Mouse (Mus musculus): Measurements from ENCODE around the gene Gm26620.
A peak's percentile ranks its signal among the peaks of the same experiment; 100 is the strongest.

Gm26620 gene

DNA sequence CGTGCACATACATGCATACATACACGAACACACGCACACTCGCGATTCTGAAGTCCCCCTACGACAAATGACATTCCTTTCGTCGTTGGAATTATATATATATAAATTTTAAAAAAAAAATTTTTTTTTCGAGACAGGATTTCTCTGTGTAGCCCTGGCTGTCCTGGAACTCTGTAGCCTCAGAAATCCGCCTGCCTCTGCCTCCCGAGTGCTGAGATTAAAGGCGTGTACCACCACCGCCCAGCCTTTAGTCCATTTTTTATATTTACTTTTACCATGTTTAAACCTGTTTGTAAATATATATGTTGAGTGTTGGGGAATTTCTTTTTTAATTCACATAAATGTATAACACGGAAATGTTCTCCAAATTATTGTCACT is 16.0 kb upstream of the Gm26620 start:
- DNase-seq (ENCODE audit: low read depth), result no peak

DNA sequence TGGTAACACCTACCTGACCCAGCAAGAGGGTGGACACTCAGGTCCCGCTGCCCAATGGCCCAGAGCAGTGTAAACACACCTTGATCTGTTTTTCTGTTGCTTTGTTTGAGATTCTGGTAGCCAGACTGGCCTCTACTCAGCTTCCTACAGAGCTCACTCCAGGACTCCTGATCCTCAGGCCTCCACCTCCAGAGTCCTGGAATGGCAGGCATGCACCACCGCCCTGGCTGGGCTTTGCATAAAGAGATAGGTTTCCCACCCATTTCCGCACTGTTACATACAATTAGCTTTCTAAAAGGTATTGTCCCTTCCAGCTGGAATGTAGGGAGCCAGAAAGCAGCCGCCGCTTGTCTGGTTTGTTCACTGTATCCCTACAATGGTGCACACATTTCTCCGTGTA is 13.5 kb upstream of the Gm26620 start:
- no peak for DNase-seq (ENCODE audit: low read depth)

DNA sequence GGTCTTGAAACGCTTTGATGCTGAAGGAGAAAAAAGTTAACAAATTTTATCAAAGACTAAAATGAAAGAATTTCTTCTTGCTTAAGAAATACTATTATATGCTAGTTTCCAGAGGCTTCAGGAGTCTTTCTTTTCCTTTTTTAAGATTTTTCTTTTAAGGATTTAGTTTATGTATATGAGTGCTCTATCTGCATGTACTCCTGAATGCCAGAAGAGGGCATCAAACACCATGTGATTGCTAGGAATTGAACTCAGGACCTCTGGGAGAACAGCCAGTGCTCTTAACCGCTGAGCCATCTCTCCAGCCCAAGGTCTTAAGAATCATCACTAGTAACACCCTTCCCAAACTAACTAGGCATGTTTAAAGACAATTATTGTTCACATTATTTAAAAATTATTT is 12.9 kb upstream of the Gm26620 start:
- DNase-seq (ENCODE audit: low read depth), result no peak

DNA sequence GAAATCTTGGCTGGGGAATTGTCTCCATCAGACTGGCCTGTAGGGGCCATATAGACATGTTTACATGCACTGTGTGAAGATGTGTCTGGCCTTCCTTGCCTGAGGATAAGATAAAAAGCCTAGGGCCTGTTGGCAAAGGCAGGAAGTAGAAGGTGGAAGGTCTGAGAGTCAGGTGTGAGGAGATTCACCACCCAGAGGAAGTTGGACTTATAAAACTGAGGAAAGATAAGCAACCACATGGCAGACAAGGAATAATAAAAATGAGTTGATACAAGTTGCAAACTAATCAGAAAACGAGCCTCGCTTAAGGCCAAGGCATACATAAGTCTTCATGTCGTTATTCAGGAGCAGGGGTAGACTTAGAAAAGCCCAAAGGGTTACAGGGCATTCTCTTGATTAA is 9.2 kb upstream of the Gm26620 start:
- DNase-seq (ENCODE audit: low read depth), result no peak

DNA sequence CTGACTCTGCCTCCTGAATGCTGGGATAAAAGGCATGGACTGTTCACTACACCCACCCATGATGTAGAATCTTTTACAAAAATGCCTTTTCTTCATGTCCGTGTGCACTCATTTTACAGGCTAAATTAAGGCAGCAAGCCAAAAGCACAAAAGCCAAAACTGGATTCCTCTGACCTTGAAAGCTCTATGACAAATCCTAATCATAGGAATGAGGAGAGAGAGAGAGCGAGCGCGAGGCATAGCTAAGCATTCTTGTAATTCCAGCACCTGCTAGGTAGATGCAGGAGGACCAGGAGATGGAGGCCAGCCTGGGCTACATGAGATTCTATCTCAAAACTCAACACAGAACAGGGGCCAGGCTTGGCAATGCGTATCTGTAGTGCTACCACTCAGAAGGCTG is 8.0 kb upstream of the Gm26620 start:
- DNase-seq (ENCODE audit: low read depth), result no peak

DNA sequence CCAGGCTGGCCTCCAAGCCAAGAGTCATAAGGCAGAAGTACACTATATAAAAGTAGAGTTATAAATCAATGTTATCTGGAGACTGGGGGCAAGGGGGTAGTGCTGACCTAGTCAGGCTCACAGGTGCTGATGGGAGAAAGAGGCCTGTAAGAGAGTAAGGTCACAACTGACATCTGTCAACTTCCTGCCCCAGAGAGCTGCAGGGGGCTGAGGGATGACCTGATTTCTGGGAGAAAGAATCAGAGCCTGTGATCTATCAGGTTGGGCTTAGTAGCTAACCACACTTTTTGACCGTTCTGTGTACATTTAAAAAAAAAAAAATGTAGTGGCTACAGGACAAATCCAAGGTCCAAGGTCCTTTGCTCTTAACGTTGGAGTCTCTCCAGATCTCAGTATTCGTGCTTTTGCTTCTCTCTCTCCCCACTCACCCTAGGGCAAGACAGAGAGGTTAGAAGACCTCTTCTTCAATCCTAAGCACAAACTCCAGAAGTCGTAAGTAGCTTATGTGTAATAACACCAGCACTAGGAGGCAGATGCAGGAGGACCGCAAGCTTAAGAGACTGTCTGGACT is 1.9 kb upstream of the Gm26620 start:
- DNase-seq (ENCODE audit: low read depth), result no peak

DNA sequence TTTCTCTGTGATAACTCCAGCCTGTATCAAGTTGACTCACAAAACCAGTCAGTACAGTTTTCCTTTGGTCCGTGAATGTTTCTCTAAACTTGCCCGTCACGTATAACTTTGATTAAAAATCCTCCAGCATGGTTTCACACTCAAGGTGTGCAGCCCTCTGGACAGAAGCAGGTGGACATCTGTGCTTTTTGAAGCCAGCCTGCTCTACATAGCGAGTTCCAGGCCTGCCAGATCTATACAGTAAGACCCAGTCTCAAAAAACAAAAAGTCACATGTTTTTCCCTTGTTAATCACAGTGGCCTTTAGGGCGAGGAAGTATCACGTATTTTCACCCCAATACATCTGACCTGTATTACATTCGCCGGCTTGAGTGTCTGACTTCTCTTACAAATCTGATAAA is 475 bp upstream of the Gm26620 start:
- no peak for DNase-seq (ENCODE audit: low read depth)

DNA sequence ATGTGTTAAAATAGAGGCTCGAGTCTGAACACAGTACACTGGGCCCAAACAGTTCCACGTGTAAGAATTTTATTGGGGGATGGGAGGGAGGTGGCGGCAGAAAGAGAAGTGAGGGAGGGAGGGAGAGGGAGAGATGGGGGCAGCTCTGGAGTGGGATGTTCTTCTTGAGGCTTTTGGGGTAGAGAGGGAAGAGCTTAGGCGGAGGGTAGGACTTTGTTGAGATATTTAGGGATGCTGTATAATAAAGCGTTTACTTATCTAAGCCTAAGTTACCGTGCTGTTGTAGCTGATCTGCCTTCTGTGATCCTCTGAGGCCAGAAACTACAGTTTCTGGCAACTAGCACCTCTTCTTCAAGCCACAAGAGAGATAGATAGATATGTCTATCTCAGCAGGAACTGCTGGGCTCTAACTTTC is 1.2 kb downstream of the Gm26620 start:
- DNase-seq (ENCODE audit: low read depth), result no peak

DNA sequence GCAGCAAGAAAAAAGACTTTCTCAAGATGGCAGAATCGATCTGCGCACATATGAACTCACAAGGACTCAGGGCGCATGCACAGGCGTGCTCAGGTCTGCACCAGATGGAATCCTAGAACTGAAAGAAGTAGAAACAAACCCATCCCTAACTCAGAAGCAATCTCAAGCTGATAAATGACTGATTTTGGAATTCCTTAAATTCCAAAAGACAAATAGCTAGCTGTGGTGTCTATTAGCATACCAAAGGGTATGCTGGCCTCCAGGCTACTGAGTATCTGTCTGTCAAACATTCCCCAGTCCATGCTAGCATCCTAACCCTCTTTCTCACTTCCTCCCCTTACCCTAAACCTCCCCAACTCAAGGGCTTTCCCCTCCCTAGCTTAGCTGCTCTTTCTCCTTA is 4.4 kb downstream of the Gm26620 start:
- no peak for DNase-seq (ENCODE audit: low read depth)

DNA sequence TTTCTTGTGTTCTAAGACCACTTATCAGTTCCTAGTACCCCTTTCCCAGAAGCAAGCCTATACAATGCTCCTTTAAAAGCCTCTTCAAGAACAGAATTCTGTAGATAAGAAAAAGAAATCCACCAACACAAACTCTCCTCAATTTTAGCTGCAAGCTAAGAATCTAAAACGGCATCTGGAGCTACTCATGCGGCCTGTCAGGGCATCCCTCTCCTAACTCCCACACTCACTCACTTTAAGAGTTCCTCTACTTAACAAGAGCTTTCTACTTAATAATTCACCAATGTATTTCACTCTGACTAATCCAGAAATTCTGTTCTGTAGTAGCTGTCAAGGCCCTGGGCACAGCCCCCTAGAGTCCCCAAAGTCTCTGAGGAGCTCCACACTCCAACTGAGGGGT is 6.8 kb downstream of the Gm26620 start:
- no peak for DNase-seq (ENCODE audit: low read depth)

DNA sequence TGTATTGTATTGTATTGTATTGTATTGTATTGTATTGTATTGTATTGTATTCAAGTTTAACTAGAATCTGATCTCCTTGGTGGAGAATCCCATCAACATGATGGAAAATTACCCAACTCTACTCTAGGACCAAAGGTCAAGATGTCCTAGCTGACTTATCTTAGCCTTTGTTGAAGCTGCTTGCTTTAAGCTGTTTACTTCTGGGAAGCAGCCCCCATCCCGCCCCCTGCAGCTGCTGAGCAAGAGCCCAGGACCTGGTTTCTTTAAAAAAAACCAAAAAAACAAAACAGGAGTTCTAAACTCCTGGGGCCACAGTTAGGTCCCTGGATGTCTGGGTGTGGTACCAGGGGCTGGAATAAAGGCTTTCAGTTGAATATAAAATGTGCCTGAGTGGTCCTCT is 7.4 kb downstream of the Gm26620 start:
- no peak for DNase-seq (ENCODE audit: low read depth)

DNA sequence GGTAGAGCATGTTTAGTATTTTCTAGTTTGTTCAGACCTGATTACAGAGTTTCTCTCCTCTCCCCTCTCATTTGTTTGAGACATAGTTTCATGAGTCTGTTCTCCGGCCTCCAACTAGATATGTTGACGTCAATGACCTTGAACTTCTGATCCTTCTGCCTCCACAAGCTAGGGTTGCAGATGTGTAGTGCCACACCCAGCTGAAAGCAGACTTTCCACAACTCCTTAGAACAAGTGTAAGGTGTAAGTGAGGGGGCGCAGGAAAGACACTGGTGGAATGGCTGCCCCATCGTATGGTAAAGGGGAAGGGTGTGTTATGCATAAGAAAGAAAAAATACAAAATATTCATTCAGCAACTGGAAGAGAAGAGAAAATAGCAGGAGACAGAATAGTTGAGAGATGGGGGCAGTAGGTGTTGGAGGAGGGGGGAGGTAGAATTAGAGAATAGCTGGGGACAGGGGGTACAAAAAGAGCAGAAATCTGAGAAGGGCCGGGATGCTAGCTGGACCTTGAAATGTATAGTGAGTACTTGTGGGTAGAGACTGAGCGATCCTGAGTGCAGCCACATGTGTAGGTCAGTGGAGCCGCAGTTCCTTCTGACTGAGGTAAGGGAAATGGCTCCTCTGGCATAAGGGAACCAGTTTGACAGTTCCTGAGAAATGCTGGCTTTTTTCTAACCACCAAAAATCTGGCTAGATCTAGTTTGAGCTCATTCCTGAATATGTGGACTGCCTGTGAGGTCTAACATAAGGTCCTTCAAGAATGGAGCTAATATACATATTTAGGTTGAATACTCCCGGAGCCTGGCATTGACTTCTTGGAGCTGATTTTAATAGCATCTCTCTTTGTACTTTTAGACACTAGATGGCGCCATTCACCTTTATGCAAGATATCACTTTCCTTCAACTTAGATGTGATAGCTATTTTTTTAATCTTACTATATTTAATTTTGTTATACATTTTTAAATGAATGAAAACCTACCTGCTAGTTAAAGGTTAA is 10.0 kb downstream of the Gm26620 start:
- no peak for DNase-seq (ENCODE audit: low read depth)

DNA sequence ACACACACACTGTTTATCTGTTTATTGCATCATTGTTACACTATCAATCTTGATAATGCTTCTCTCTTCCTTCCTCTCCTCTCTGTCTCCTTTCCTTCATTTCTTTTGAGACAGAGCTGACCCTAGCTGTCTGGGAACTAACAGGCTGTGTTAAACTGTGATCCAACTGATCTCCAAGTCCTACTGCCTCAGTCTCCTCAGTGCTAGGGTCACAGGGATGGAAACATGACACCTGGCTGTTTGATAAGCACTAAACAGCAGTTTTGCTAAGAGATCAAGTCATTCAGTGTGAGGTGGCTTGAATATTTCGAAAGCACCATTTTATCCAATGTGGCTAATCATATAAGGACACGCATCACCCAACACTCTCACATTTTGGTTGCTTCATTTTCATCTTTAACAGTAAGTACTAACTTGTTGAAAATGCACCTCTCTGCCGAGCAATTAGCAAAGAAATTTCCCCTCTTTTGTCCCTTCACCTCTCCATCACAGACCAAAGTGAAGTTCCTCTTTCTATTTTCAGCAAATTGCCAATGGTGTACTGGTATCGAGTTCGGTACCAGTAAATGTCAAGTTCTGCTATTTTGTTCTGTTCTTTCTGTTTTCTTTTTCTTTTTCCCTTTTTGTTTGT is 11.9 kb downstream of the Gm26620 start:
- DNase-seq (ENCODE audit: low read depth), result no peak

DNA sequence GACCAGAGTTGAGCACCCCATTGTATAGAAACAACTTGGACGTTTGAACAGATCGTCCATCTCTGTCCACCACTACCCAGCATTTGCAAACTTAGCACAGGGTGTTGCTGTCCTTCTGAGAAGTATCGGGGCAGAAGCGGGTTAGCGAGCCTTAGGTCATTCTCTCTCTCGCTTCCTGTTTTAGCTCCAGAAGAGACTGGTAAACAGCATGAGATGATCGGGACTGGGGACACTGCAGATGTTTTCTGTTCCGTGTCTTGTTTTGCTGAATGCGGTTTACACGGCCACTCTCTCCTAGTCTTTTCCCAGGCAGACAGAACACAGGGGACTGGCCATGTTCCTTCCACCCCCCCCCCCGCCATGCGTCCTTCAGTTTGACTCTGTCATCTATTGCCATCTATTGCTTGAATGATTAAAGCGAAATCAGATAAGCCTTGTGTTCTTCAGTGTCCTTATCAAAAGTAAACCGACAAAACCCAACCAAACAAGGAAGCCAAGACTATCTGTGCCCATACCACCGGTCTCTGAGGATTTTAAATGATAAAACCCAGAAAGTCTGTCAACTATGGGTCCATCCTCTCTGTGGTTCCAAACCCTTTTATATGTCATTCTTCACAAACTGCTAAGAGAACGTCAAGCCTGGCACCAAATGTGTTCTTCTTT is 13.7 kb downstream of the Gm26620 start:
- DNase-seq (ENCODE audit: low read depth), result no peak

DNA sequence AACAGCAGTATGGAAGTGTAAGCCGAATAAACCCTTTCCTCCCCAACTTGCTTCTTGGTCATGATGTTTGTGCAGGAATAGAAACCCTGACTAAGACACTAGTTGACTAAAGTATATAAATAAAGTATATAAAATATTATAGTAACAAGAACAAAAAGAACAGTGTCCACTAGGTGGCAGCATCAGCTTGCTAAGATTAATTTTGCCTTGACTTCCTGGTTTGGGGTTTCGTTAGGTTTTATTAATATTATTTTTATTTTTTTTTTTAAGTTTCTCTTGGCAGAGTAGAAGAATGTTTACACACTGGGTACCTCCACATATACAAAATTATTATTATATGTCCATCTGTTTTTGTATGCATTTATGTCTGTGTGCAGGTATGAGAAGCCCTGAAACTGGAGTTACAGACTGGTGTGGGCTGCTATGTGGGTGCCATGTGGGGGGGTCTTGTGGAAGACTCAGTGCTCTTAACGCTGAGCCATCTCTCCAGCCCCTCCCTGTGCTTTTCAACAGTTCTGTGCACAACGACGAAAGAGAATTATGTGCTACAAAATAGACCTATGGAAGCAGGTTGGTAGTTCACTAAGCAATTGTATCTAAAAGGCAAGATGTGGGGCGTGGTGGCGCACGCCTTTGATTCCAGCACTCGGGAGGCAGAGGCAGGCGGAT is 16.1 kb downstream of the Gm26620 start:
- no peak for DNase-seq (ENCODE audit: low read depth)

DNA sequence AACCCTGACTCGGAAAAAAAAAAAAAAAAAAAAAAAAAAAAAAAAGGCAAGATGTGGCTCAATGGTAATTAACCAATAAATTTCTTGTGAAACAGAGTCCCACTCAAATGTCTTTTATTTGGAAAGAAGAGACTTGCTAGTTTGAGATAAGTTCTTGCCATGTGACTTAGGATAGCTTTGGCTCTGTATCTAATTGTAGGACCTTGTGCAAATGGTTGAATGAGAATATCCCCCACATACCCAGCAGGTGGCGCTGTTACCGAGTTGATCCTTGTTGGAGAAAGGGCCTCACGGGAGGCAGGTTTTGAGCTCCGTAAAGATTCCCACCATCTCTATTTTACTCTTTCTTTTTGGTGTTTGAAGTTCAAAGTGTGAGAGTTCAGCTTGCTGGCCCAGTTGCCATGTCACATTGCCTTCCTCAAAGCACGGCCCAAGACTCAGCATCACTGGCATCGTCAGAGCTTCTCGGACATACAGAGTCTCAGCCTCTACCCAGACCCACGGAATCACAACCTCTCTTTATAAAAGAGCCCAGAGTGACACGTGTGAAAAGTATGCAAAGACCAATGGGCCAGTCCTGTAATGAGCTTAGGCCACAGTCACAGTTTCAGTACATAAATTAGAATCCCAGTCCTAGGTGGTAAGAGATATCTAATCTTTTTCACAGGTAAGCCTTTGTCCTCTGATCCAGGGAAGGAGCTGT is 16.8 kb downstream of the Gm26620 start:
- peak; percentile 51 for DNase-seq (ENCODE audit: low read depth)

DNA sequence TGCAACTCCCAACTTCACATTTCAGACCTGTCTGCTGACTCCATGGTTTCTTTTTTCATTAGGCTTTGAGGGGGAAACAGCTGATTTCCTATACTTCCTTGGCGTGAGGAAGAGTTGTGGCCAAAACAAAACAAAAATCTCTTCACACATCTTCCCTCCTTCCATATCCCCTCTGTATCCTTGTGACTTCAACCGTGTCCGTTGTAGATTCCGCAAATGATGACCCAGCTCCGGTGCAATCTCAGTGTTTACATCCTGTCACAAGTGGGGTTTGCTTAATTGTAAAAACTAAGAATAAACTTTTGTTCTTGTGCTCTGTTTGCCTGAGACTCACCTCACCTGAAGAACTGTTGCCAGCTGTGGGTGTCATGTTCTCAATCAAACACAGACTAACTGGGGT is 18.6 kb downstream of the Gm26620 start:
- DNase-seq (ENCODE audit: low read depth), result no peak

DNA sequence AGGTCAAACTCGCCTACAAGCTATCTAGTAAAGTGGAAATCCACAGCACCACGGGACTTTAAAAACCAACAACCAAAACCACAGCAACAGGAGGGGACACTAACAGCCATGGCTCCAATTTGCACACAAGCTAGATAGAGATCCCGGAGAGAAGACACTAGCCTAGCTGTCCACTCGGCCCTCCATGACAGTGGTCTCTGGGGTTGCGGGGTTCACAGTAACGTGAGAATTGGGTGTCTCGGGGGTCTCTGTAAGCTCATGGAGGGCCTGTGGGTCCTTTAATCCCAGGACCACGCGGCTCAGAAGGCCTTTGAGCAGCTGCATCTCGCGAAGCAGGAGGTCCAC is 22.2 kb downstream of the Gm26620 start:
- no peak for DNase-seq (ENCODE audit: low read depth)

DNA sequence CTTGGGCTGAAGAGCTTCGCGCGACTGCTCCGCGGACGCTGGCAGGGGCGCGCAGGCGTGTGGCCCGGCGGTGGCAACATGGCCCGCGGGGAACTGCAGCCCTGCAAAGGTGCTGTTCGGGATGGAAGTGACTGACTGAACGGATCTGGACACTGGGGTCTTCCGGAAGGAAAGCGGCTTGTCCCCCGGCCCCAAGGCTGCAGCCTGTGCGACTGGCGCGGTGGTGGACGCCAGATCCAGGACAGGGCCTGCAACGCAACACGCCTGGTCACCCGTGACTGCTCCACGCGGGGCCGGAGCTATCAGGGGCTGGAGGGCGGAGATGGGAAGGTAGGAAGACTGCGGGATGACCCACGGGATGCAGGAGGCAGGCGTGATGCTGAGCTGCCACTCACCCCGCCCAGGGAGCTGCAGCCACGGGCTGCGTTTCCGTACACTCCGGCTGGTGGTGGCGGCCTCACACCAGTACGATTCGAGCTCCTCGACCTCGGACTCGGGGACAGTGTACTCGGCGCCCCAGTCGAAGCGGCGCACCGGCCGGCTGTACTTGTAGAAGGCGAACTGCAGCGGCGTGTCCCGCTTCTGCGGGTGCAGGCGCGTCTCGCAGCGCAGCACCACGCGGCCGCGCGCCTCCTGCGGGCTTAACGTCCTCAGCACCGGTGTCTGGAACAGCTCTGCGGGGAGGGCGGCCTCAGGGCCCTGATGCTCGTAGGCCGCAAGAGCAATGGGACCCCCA is 22.8 kb downstream of the Gm26620 start:
- DNase-seq (ENCODE audit: low read depth), result no peak

DNA sequence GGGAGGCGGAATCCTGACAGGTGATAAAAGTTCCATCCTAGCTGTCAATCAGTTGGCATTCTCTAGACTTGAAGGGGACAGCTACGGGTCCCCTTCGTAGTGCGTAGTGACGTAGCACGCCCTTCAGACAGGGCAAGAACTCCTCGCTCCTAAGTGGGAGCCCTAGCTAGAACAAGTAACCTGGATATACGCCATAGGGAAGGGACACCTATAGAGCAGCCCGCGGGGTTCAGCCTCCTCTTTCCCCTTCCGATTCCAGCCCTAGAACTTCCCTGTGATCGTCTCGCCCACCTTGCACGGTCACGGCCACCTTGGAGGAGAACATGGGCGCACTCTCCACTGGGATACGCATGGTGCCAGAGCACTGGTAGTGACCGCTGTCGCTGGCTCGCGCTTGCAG is 23.5 kb downstream of the Gm26620 start:
- DNase-seq (ENCODE audit: low read depth), result no peak

All from fibroblast of lung, adult 2 months (primary cell).